Mouse (Mus musculus) B cell, adult 67 days (primary cell): ENCODE data around the gene Bola2. TPM values are rescaled to one million over a fixed set of nuclear protein-coding genes. Genes with fewer than 3 reads are reported as not detected.

ENCODE experiments used
- total RNA-seq, 2 experiments: library from RNA; stranded (reverse); gene quantifications; 4 replicates each; pipeline ENCODE4 v1.2.4; 2023

Bola2 gene
- 10 to 100 TPM; 96.7 to 97.7 TPM for total RNA-seq

GRCm38 (mm10) chr7:126695210-126695611 is at the start of gene Bola2:
Gene Bola2, plus strand, starts transcription at chr7:126695401.

GRCm38 (mm10) chr7:126649231-126650051 is 45.8 kb upstream of the Bola2 start, which contains the start of gene Sgf29:
Gene Sgf29, plus strand, starts transcription at chr7:126649309.

GRCm38 (mm10) chr7:126676207-126676606 is 19.0 kb upstream of the Bola2 start, which contains the start of gene Sult1a1:
Gene Sult1a1, minus strand, starts transcription at chr7:126676432.

GRCm38 (mm10) chr7:126695631-126696207 is 518 bp downstream of the Bola2 start, which contains the start of gene Slx1b:
Gene Slx1b, minus strand, starts transcription at chr7:126695784.

GRCm38 (mm10) chr7:126707442-126708174 is 12.4 kb downstream of the Bola2 start, which contains the start of gene Coro1a:
Gene Coro1a, minus strand, starts transcription at chr7:126707787.

Other genes with a start within 250 kb of the Bola2 start
- gene Atp2a1, start 232.3 kb upstream of the Bola2 start, total RNA-seq, result under 1 TPM; 0.26 to 0.42 TPM
- gene Sh2b1, start 220.0 kb upstream of the Bola2 start, total RNA-seq, result 10 to 100 TPM; 77.7 to 83.1 TPM
- gene Tufm, start 208.0 kb upstream of the Bola2 start, total RNA-seq, result 10 to 100 TPM; 55.4 to 55.7 TPM
- 100 to 1,000 TPM; 228 to 236 TPM for gene Atxn2l, start 192.0 kb upstream of the Bola2 start, total RNA-seq
- 100 to 1,000 TPM; 152 to 156 TPM for gene Eif3c, start 129.0 kb upstream of the Bola2 start, total RNA-seq
- gene Apobr, start 110.5 kb upstream of the Bola2 start, total RNA-seq, result 1 to 10 TPM; 2.4 to 4.1 TPM
- gene Cln3, start 109.6 kb upstream of the Bola2 start, total RNA-seq, result 10 to 100 TPM; 77.3 to 79.4 TPM
- gene Il27, start 100.5 kb upstream of the Bola2 start, total RNA-seq, result not detected
- gene Nupr1, start 64.5 kb upstream of the Bola2 start, total RNA-seq, result not detected
- 10 to 100 TPM; 71.9 to 77.9 TPM for gene Sgf29, start 46.1 kb upstream of the Bola2 start, total RNA-seq
- gene Sult1a1, start 19.0 kb upstream of the Bola2 start, total RNA-seq, result not detected
- 1 to 10 TPM; 6.6 to 10.0 TPM for gene Slx1b, start 383 bp downstream of the Bola2 start, total RNA-seq
- gene Coro1a, start 12.4 kb downstream of the Bola2 start, total RNA-seq, result 1,000 to 10,000 TPM; 1,399 to 1,442 TPM
- 10 to 100 TPM; 44.4 to 44.7 TPM for gene Mapk3, start 64.2 kb downstream of the Bola2 start, total RNA-seq
- gene Gdpd3, start 70.9 kb downstream of the Bola2 start, total RNA-seq, result 1 to 10 TPM; 2.8 to 5.7 TPM
- 100 to 1,000 TPM; 274 to 280 TPM for gene Ypel3, start 81.6 kb downstream of the Bola2 start, total RNA-seq
- gene Tbx6, start 86.1 kb downstream of the Bola2 start, total RNA-seq, result 10 to 100 TPM; 11.8 to 12.3 TPM
- 100 to 1,000 TPM; 276 to 290 TPM for gene Ppp4c, start 97.1 kb downstream of the Bola2 start, total RNA-seq
- not detected for gene Fam57b, start 102.3 kb downstream of the Bola2 start, total RNA-seq
- gene 4930451I11Rik, start 136.2 kb downstream of the Bola2 start, total RNA-seq, result not detected
- gene Doc2a, start 152.0 kb downstream of the Bola2 start, total RNA-seq, result not detected
- gene Hirip3, start 166.6 kb downstream of the Bola2 start, total RNA-seq, result 10 to 100 TPM; 26.6 to 34.7 TPM
- gene Ino80e, start 167.0 kb downstream of the Bola2 start, total RNA-seq, result 10 to 100 TPM; 93.9 to 94.9 TPM
- 100 to 1,000 TPM in 1 of 2 experiments, 10 to 100 TPM in 1; 99.5 to 101 TPM for gene Taok2, start 189.3 kb downstream of the Bola2 start, total RNA-seq
- 10 to 100 TPM; 48.7 to 52.4 TPM for gene Tmem219, start 227.5 kb downstream of the Bola2 start, total RNA-seq
- gene Kctd13, start 233.5 kb downstream of the Bola2 start, total RNA-seq, result 10 to 100 TPM; 43.5 to 46.3 TPM